Mouse (Mus musculus): ENCODE measurements around the gene Cdc42ep4.

GRCm38 (mm10) chr11:113737912-113738311 is 13.8 kb downstream of the Cdc42ep4 start:
- TF ChIP-seq POLR2A (IDR thresholded peaks at IDR 0.05; ENCODE audit: insufficient read depth, low read length) (no peak), CTCF (IDR thresholded peaks at IDR 0.05; ENCODE audit: low read depth, low read length) (no peak)

Data from ES-Bruce4 (cell line).